Mouse (Mus musculus) intestine, embryonic 16.5 days (tissue): ENCODE measurements around the gene Slc35b2. TPM values are rescaled to one million over a fixed set of nuclear protein-coding genes. Genes with fewer than 3 reads are reported as not detected.
A peak's percentile ranks its signal among the peaks of the same experiment; 100 is the strongest.

Source experiments
- ATAC-seq: fragments of 200-750 bp; cut with Nextera tagmentation; 2 replicates; pipeline ENCODE4 v1.8.0; 2017; ENCODE audit warnings: moderate TSS enrichment, moderate library complexity
- H3K27ac ChIP-seq: fragments of 300-500 bp; sonication (generic); 2 replicates; pipeline ENCODE4 v1.5.1; 2014; ENCODE audit warnings: mild to moderate bottlenecking, low read length
- H3K27me3 ChIP-seq: fragments of 300-500 bp; sonication (generic); replicated peaks from 2 replicates; pipeline ENCODE4 v1.6.1; 2014; ENCODE audit warnings: low read length, control low read depth, mixed read lengths; ENCODE audit not compliant: control insufficient read depth, insufficient read depth
- H3K36me3 ChIP-seq: fragments of 300-500 bp; sonication (generic); 2 replicates; pipeline ENCODE4 v1.6.1; 2014; ENCODE audit warnings: low read length, control low read depth; ENCODE audit not compliant: control insufficient read depth, insufficient read depth
- H3K4me1 ChIP-seq: fragments of 300-500 bp; sonication (generic); 2 replicates; pipeline ENCODE4 v1.6.1; 2014; ENCODE audit warnings: low read length, control low read depth, mixed read lengths; ENCODE audit not compliant: control insufficient read depth, insufficient read depth
- H3K4me2 ChIP-seq: fragments of 300-500 bp; sonication (generic); 2 replicates; pipeline ENCODE4 v1.6.1; 2014; ENCODE audit warnings: low read depth, low read length, control low read depth
- H3K4me3 ChIP-seq: fragments of 300-500 bp; sonication (generic); 2 replicates; pipeline ENCODE4 v1.5.1; 2014; ENCODE audit warnings: mild to moderate bottlenecking, low read length
- H3K9ac ChIP-seq: fragments of 300-500 bp; sonication (generic); 2 replicates; pipeline ENCODE4 v1.6.1; 2014; ENCODE audit warnings: low read depth, low read length
- H3K9me3 ChIP-seq: fragments of 300-500 bp; sonication (generic); 2 replicates; pipeline ENCODE4 v1.6.1; 2016; ENCODE audit warnings: low read length, control low read depth; ENCODE audit not compliant: control insufficient read depth
- WGBS: fragments of 180-500 bp; shearing (Covaris S2); extraction: QIAGEN DNeasy Blood & Tissue Kit; methylation state at CpG from one replicate; pipeline ENCODE4 v1.1.7; 2014; 5-methylcytosine and 5-hydroxymethylcytosine counted together
- polyA plus RNA-seq: library from polyadenylated mRNA; unstranded; fragments of >200 nt; fragmentation: Nextera tagmentation; extraction: Ambion mirVana; gene quantifications from 2 replicates; pipeline ENCODE4 v1.2.1, GENCODE M21; 2015

The Slc35b2 gene
- polyA plus RNA-seq, 1 experiment from 2014 or later: 136 TPM

GRCm38 (mm10) chr17:45543115-45543514 is 20.6 kb upstream of the Slc35b2 start:
- ATAC-seq: no peak
- H3K4me2 ChIP-seq: no peak overlapping the region
- 60% methylated on average over 1 of the region's 1 CpGs for WGBS
- H3K4me3 ChIP-seq: no peak overlapping the region
- H3K36me3 ChIP-seq: no peaks in the 10 kb centered on the region
- no peak overlapping the region for H3K27ac ChIP-seq
- peaks cover 16% of the 10 kb centered on the region; the same call in 1 of the 2 replicates for H3K4me1 ChIP-seq
- H3K9ac ChIP-seq: no peak overlapping the region
- peaks cover 79% of the 10 kb centered on the region for H3K27me3 ChIP-seq
- no peaks in the 10 kb centered on the region for H3K9me3 ChIP-seq

GRCm38 (mm10) chr17:45544001-45544872 is 19.4 kb upstream of the Slc35b2 start:
- H3K36me3 ChIP-seq: no peaks in the 10 kb centered on the region
- peaks cover 80% of the 10 kb centered on the region for H3K27me3 ChIP-seq
- no peak overlapping the region for H3K27ac ChIP-seq
- no peak; the same call in none of the 2 replicates for ATAC-seq
- no peak overlapping the region for H3K9ac ChIP-seq
- H3K9me3 ChIP-seq: no peaks in the 10 kb centered on the region
- H3K4me1 ChIP-seq: peaks cover 20% of the 10 kb centered on the region
- H3K4me2 ChIP-seq: no peak overlapping the region
- H3K4me3 ChIP-seq: peak overlapping the region; percentile 29; the same call in 1 of the 2 replicates
- 19% methylated on average over 24 of the region's 24 CpGs for WGBS

GRCm38 (mm10) chr17:45544873-45545277 is 18.8 kb upstream of the Slc35b2 start:
- Histone ChIP-seq H3K9me3 (no peaks in the 10 kb centered on the region), H3K36me3 (no peaks in the 10 kb centered on the region), H3K4me3 (peak overlapping the region; percentile 29), H3K27me3 (peaks cover 77% of the 10 kb centered on the region), H3K9ac (no peak overlapping the region), H3K4me1 (peaks cover 20% of the 10 kb centered on the region), H3K27ac (no peak overlapping the region), H3K4me2 (peak overlapping the region; percentile 46)
- no peak; the same call in 1 of the 2 replicates for ATAC-seq
- WGBS: 20% methylated on average over 46 of the region's 46 CpGs

GRCm38 (mm10) chr17:45545278-45545961 is 18.3 kb upstream of the Slc35b2 start:
- WGBS: 17% methylated on average over 74 of the region's 74 CpGs
- H3K9ac ChIP-seq: no peak overlapping the region
- peak overlapping the region; percentile 46 for H3K4me2 ChIP-seq
- ATAC-seq: no peak
- H3K4me1 ChIP-seq: peaks cover 20% of the 10 kb centered on the region
- H3K4me3 ChIP-seq: peak overlapping the region; percentile 29
- H3K36me3 ChIP-seq: no peaks in the 10 kb centered on the region
- H3K27ac ChIP-seq: no peak overlapping the region
- H3K27me3 ChIP-seq: peaks cover 75% of the 10 kb centered on the region
- no peaks in the 10 kb centered on the region for H3K9me3 ChIP-seq

GRCm38 (mm10) chr17:45546941-45547340 is 16.7 kb upstream of the Slc35b2 start:
- H3K9ac ChIP-seq: no peak overlapping the region
- H3K27me3 ChIP-seq: peaks cover 65% of the 10 kb centered on the region

GRCm38 (mm10) chr17:45547461-45548190 is 16.0 kb upstream of the Slc35b2 start:
- Histone ChIP-seq H3K27ac (no peak overlapping the region), H3K36me3 (no peaks in the 10 kb centered on the region), H3K4me3 (no peak overlapping the region), H3K9ac (no peak overlapping the region), H3K27me3 (peaks cover 62% of the 10 kb centered on the region), H3K4me2 (no peak overlapping the region), H3K9me3 (no peaks in the 10 kb centered on the region), H3K4me1 (peaks cover 20% of the 10 kb centered on the region)
- no peak for ATAC-seq
- 76% methylated on average over 5 of the region's 5 CpGs for WGBS

More at GRCm38 (mm10) chr17:45546941-45547340, 16.7 kb upstream of the Slc35b2 start:
- H3K4me1 ChIP-seq: peaks cover 20% of the 10 kb centered on the region
- H3K27ac ChIP-seq: no peak overlapping the region
- 77% methylated on average over 16 of the region's 16 CpGs for WGBS
- H3K9me3 ChIP-seq: no peaks in the 10 kb centered on the region
- ATAC-seq: no peak
- no peak overlapping the region for H3K4me2 ChIP-seq
- no peaks in the 10 kb centered on the region for H3K36me3 ChIP-seq
- no peak overlapping the region for H3K4me3 ChIP-seq

- Histone ChIP-seq H3K27me3 (peaks cover 50% of the 10 kb centered on the region), H3K27ac (no peak overlapping the region), H3K4me2 (peak overlapping the region; percentile 99), H3K4me3 (peak overlapping the region; percentile 73), H3K36me3 (no peaks in the 10 kb centered on the region), H3K4me1 (peaks cover 20% of the 10 kb centered on the region), H3K9me3 (no peaks in the 10 kb centered on the region), H3K9ac (peak overlapping the region; percentile 73)
- 4% methylated on average over 49 of the region's 68 CpGs for WGBS
- ATAC-seq: peak; percentile 13; the same call in 1 of the 2 replicates
Measured at GRCm38 (mm10) chr17:45548541-45549512, 14.8 kb upstream of the Slc35b2 start.

GRCm38 (mm10) chr17:45549617-45550181 is 14.0 kb upstream of the Slc35b2 start, which contains the start of gene Tmem151b:
TSS of gene Tmem151b (minus strand) at chr17:45549677.
- peak within 1 kb of the TSS; percentile 73 for H3K9ac ChIP-seq
- peaks cover 14% of the 10 kb centered on the region for H3K4me1 ChIP-seq
- peak within 1 kb of the TSS; percentile 73 for H3K4me3 ChIP-seq
- peak within 1 kb of the TSS; percentile 23; the same call in 1 of the 2 replicates for H3K27ac ChIP-seq
- ATAC-seq: peak; percentile 45
- H3K9me3 ChIP-seq: no peaks in the 10 kb centered on the region
- H3K27me3 ChIP-seq: peaks cover 42% of the 10 kb centered on the region
- peak within 1 kb of the TSS; percentile 99 for H3K4me2 ChIP-seq
- H3K36me3 ChIP-seq: no peaks in the 10 kb centered on the region
- WGBS: under 1% methylated on average over 16 of the region's 29 CpGs
